Mouse (Mus musculus) midbrain, embryonic 12.5 days (tissue): ENCODE data around the gene Actr5. TPM values are rescaled to one million over a fixed set of nuclear protein-coding genes. Genes with fewer than 3 reads are reported as not detected.
A peak's percentile ranks its signal among the peaks of the same experiment; 100 is the strongest.

Source experiments
- ATAC-seq: fragments of 200-750 bp; cut with Nextera tagmentation; 2 replicates; pipeline ENCODE4 v1.8.0; 2017; ENCODE audit warnings: low read depth, moderate TSS enrichment, moderate library complexity; ENCODE audit not compliant: low FRiP score
- H3K27ac ChIP-seq: fragments of 300-500 bp; sonication (generic); replicated peaks from 2 replicates; pipeline ENCODE4 v1.5.1; 2016; ENCODE audit warnings: mild to moderate bottlenecking
- H3K27me3 ChIP-seq: fragments of 300-500 bp; sonication (generic); 2 replicates; pipeline ENCODE4 v1.6.1; 2016; ENCODE audit warnings: mild to moderate bottlenecking
- H3K36me3 ChIP-seq: fragments of 300-500 bp; sonication (generic); 2 replicates; pipeline ENCODE4 v1.6.1; 2016
- H3K4me1 ChIP-seq: fragments of 300-500 bp; sonication (generic); 2 replicates; pipeline ENCODE4 v1.6.1; 2016
- H3K4me2 ChIP-seq: fragments of 300-500 bp; sonication (generic); replicated peaks from 2 replicates; pipeline ENCODE4 v1.6.1; 2016; ENCODE audit warnings: mild to moderate bottlenecking, moderate library complexity
- H3K4me3 ChIP-seq: fragments of 300-500 bp; sonication (generic); 2 replicates; pipeline ENCODE4 v1.5.1; 2016; ENCODE audit warnings: mild to moderate bottlenecking
- H3K9ac ChIP-seq: fragments of 300-500 bp; sonication (generic); replicated peaks from 2 replicates; pipeline ENCODE4 v1.6.1; 2016; ENCODE audit warnings: mild to moderate bottlenecking, moderate library complexity
- H3K9me3 ChIP-seq: fragments of 300-500 bp; sonication (generic); 2 replicates; pipeline ENCODE4 v1.6.1; 2016; ENCODE audit warnings: mild to moderate bottlenecking
- WGBS: fragments of 180-500 bp; shearing (Covaris S2); methylation state at CpG from one replicate; pipeline ENCODE4 v1.1.7; 2016; 5-methylcytosine and 5-hydroxymethylcytosine counted together
- polyA plus RNA-seq: library from polyadenylated mRNA; unstranded; fragments of >200 nt; fragmentation: Nextera tagmentation; extraction: Ambion mirVana; gene quantifications from 2 replicates; pipeline ENCODE4 v1.2.1, GENCODE M21; 2016

Gene Actr5
- polyA plus RNA-seq, 1 experiment from 2014 or later: 21.7 TPM

DNA sequence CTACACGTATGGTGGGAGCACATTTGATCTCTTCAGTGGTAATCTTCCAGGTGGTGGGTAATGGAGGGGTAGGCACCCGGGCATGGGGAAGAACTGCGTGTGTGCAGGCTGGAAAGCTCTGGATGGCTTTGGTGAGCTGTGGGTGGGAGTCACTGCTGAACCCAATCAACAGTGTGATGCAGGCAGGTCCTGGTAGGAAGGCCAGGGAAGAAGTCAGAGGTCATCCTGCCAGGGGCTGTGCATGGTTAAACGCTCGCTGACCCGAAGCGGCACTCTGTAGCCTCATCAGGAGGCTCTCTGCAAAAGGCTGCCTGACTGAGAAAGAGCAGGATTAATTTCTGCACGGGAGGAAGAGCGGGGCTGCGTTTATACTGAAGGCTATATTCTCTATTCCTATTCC is 45.9 kb downstream of the Actr5 start:
- H3K27ac ChIP-seq: no peak overlapping the region
- peaks cover 55% of the 10 kb centered on the region for H3K4me1 ChIP-seq
- no peaks in the 10 kb centered on the region for H3K9me3 ChIP-seq
- no peak overlapping the region for H3K4me2 ChIP-seq
- no peak for ATAC-seq
- 10% methylated on average over 10 of the region's 10 CpGs for WGBS
- no peak overlapping the region for H3K9ac ChIP-seq
- no peaks in the 10 kb centered on the region for H3K36me3 ChIP-seq
- no peak overlapping the region for H3K4me3 ChIP-seq
- peaks cover 42% of the 10 kb centered on the region for H3K27me3 ChIP-seq

DNA sequence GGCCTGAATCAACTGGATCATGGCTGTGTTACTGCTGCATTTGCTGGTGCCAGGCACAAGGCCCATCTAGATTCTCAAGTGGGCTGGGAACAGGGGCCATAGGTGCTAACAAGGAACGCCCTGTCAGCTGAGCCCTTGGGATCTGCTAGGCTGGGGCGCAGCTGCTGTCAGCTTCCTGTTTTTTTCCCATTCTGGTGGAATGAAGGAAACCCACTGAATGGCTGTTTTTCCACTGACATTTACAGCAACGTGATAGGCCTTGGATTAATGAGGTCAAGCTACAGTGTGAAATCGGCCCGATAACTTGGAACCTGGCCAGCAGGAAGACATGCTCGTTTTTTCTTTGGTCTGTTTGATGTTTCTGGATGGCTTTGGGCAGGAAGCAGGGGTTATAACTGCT is 48.1 kb downstream of the Actr5 start:
- H3K4me3 ChIP-seq: no peak overlapping the region
- 36% methylated on average over 6 of the region's 6 CpGs for WGBS
- H3K27ac ChIP-seq: peak overlapping the region; percentile 49; the same call in 1 of the 2 replicates
- no peak for ATAC-seq
- H3K9ac ChIP-seq: no peak overlapping the region
- no peak overlapping the region for H3K4me2 ChIP-seq
- peaks cover 33% of the 10 kb centered on the region for H3K27me3 ChIP-seq
- no peaks in the 10 kb centered on the region for H3K9me3 ChIP-seq
- no peaks in the 10 kb centered on the region for H3K36me3 ChIP-seq
- H3K4me1 ChIP-seq: peaks cover 40% of the 10 kb centered on the region

DNA sequence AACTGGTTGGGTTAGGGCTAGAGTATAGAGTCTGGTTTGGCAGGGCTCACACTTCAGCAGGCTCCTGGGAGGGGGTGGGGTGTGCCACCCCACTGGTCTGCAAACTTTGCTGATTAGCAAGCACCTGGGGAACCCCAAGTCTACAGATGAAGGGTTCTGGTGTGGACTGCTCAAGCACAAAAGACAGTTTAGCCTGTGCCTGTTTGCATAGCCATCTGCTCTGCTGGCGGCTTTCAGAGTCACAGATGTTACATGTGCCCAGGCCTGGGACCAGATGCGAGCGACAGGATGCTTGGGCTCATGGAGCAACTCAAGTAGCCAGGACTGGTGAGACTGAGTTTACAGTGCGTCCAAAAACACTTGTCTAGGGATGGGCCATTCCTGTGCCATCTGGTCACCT is 48.8 kb downstream of the Actr5 start:
- Histone ChIP-seq H3K4me3 (no peak overlapping the region), H3K4me2 (no peak overlapping the region), H3K4me1 (peaks cover 33% of the 10 kb centered on the region), H3K36me3 (no peaks in the 10 kb centered on the region), H3K27me3 (peaks cover 26% of the 10 kb centered on the region), H3K9ac (no peak overlapping the region), H3K27ac (peak overlapping the region; percentile 49), H3K9me3 (no peaks in the 10 kb centered on the region)
- 64% methylated on average over 4 of the region's 4 CpGs for WGBS
- peak; percentile 35 for ATAC-seq

DNA sequence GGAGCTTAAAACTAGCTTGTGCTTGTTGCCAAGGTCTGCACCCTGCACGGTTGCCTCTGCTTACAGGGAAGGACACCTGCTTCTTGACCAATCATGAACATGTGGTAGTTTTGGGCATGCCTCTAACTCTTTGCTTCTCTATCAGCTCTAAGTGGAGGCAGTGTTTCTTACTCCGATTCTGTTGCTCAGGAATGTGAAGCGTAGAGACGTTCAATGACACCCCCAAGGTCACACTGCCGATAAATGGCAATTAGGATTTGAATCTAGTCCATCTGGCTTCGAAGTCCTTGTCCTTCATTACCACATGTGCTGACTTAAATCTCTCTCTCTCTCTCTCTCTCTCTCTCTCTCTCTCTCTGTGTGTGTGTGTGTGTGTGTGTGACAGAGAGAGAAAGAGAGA is 49.4 kb downstream of the Actr5 start:
- ATAC-seq: no peak
- no peaks in the 10 kb centered on the region for H3K9me3 ChIP-seq
- no peaks in the 10 kb centered on the region for H3K36me3 ChIP-seq
- peaks cover 20% of the 10 kb centered on the region for H3K27me3 ChIP-seq
- 81% methylated on average over 6 of the region's 6 CpGs for WGBS
- H3K27ac ChIP-seq: no peak overlapping the region
- H3K9ac ChIP-seq: no peak overlapping the region
- no peak overlapping the region for H3K4me2 ChIP-seq
- no peak overlapping the region for H3K4me3 ChIP-seq
- H3K4me1 ChIP-seq: peaks cover 30% of the 10 kb centered on the region

DNA sequence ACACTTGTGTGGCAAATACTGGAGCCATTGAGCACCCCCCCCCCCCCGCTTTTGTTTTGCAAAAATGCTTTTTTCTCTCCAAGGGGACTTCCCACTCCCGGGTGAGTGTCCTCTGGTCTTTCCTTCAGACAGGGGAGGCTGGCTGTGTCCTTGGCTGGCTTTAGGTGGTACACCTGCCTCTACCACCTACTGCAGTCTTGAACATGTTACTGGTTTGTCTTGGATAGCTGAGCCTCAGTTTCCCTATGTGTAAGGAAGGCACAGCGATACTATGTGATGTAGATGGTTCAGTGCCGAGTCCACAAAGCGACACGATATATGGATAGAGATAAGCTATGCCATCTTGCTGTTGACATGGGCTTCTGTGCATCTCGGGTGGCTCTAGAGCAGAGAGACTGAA is 50.1 kb downstream of the Actr5 start:
- WGBS: 86% methylated on average over 7 of the region's 7 CpGs
- Histone ChIP-seq H3K36me3 (no peaks in the 10 kb centered on the region), H3K9me3 (no peaks in the 10 kb centered on the region), H3K27ac (no peak overlapping the region), H3K27me3 (peaks cover 13% of the 10 kb centered on the region), H3K4me1 (peaks cover 27% of the 10 kb centered on the region), H3K9ac (no peak overlapping the region), H3K4me2 (no peak overlapping the region), H3K4me3 (no peak overlapping the region)
- ATAC-seq: no peak

DNA sequence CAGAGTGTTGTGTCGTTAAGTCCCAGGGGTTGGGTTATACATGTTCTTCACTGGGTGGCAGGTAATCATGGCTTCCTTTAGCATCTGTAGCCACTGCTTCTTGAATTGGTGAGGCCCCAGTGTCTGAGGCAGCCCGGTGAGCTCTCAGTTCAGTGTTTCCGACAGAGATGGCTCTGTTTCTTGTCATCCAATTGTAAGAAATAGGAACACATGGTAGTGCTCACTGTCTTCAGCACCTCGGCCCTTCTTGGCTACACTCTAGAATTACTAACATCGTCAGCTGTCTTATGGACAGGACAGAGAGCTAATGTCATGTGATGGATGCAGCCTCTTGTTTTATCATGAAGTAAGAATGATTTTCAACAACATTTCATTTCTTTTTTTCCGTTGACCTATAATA is 50.5 kb downstream of the Actr5 start:
- Histone ChIP-seq H3K36me3 (no peaks in the 10 kb centered on the region), H3K4me1 (peaks cover 28% of the 10 kb centered on the region), H3K27ac (no peak overlapping the region), H3K9ac (no peak overlapping the region), H3K27me3 (peaks cover 9% of the 10 kb centered on the region), H3K9me3 (no peaks in the 10 kb centered on the region), H3K4me2 (no peak overlapping the region), H3K4me3 (no peak overlapping the region)
- ATAC-seq: no peak
- 86% methylated on average over 6 of the region's 6 CpGs for WGBS

DNA sequence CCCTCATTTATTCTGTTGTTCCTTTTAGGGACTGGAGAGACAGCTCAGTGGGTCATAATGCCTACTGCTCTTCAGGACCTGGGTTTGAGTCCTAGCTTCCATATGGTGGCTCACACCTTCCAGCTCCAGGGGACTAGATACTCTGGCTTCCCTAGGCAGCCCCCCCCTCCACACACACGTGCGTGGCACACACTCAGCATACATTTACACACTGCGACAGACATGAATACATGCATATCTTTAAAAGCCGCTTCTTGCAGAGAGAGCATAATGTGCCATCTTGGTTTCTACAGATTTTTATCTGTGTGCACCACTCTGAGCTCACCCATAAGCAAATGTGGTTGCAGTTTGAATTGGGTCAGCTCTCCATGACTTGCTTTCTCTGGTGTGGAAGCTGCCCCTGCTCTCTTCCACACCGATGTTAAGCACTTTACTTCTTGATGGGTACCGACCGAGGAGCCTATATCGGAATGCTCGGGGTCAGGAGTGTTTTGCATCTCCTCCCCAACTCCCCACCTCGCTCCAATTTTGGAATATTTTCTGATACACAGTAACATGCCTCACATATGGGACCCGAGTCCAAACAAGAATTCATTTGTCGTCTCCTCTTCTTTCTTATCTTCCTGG is 51.3 kb downstream of the Actr5 start:
- Histone ChIP-seq H3K27me3 (0 out of 2 replicates have a peak, but pooled peaks cover 1% of the 10 kb centered on the region), H3K36me3 (no peaks in the 10 kb centered on the region), H3K9me3 (no peaks in the 10 kb centered on the region), H3K27ac (no peak overlapping the region), H3K4me1 (peaks cover 25% of the 10 kb centered on the region), H3K4me3 (no peak overlapping the region), H3K9ac (no peak overlapping the region), H3K4me2 (no peak overlapping the region)
- ATAC-seq: no peak
- 89% methylated on average over 12 of the region's 12 CpGs for whole genome bisulfite sequencing

DNA sequence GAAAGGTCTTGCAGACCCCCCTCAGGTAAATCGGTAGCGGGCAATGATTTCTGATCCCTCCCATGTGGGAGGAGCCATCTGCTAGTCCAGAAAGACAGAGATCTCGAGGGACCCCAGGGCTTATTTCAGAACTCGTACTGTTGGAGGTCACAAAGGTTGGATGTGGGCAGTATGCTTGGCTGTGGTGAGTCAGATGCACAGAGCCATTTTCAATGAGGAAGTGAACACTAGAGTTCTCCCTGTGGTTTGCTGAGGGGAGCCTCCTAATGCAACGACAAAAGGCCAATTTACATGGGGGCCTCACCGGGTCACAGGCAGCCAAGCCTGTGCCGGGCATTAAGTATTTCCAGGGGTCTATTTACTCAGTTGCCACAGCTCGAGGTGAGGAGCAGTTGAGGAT is 53.3 kb downstream of the Actr5 start:
- 52% methylated on average over 8 of the region's 8 CpGs for WGBS
- ATAC-seq: no peak
- Histone ChIP-seq H3K4me1 (peaks cover 23% of the 10 kb centered on the region), H3K4me3 (no peak overlapping the region), H3K27me3 (no peaks in the 10 kb centered on the region), H3K4me2 (no peak overlapping the region), H3K27ac (no peak overlapping the region), H3K9me3 (no peaks in the 10 kb centered on the region), H3K36me3 (no peaks in the 10 kb centered on the region), H3K9ac (no peak overlapping the region)

DNA sequence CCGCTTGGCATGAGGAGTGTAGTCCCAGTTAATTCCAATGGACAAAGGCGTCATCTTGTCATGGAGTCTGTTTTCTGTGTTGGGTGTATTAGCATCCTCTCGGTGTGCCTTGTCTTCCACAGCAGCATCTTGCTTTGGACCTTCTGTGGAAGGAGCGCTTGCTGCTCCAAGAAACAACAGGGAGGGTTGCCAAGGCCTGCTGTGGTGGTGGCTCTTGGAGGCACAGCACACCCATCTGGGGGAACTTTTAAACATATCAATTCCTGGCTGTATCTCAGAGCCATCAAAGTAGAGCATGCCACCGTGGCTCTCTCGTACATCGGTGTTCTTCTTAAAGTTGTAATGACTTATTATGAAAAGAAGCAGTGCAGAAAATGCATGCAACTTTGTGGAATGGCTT is 54.4 kb downstream of the Actr5 start:
- Histone ChIP-seq H3K27ac (no peak overlapping the region), H3K4me3 (no peak overlapping the region), H3K4me1 (peaks cover 16% of the 10 kb centered on the region), H3K4me2 (no peak overlapping the region), H3K27me3 (no peaks in the 10 kb centered on the region), H3K9ac (no peak overlapping the region), H3K9me3 (no peaks in the 10 kb centered on the region), H3K36me3 (no peaks in the 10 kb centered on the region)
- WGBS: 96% methylated on average over 7 of the region's 7 CpGs
- no peak for ATAC-seq

DNA sequence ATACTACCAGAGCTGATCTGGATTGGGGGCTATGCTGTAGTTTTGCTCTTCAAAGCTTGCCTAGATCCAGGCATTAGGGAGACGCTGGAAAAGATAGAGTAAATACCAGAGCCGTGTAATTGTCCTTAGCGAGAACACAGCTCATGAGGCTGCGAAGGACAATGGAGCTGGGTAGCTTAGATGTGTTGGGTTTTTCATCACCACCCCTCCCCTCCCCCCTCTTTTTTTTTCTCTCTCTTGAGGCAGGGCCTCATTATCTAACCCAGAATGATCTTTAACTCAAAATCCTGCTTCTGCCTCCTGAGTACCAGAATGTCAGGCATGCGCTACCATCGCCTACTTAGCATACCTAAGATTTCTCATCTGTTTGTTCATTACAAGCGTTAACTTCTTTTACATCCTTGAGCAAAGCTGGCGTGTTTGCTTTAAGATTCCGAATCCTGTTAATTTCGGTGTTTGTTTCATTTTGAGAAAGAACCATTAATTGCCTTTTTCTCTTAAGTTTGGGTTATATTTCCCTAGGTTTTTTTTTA is 55.7 kb downstream of the Actr5 start:
- H3K9me3 ChIP-seq: no peaks in the 10 kb centered on the region
- no peak overlapping the region for H3K9ac ChIP-seq
- WGBS: 47% methylated on average over 10 of the region's 10 CpGs
- peaks cover 18% of the 10 kb centered on the region for H3K4me1 ChIP-seq
- no peak for ATAC-seq
- H3K27ac ChIP-seq: no peak overlapping the region
- H3K4me3 ChIP-seq: no peak overlapping the region
- no peak overlapping the region for H3K4me2 ChIP-seq
- H3K27me3 ChIP-seq: no peaks in the 10 kb centered on the region
- H3K36me3 ChIP-seq: no peaks in the 10 kb centered on the region

DNA sequence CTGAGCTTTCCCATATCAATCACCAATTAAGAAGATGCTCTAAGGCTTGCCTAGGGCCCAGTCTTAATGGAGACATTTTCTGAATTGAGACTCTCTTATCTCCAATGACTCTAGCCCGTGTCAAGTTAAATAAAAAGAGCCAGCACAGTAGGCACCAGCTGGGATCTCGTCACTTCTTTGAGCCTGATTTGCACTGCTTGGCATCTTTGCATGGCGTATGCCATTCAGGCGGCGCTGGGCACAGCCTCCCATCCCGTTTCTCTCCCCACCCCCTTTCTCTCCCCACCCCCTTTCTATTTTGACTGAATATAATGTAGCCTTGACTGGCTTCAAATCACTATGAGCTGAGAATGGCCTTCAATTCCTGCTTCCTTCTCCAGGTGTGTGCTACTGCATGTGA is 57.0 kb downstream of the Actr5 start:
- Histone ChIP-seq H3K4me2 (no peak overlapping the region), H3K4me1 (peaks cover 18% of the 10 kb centered on the region), H3K27ac (no peak overlapping the region), H3K36me3 (no peaks in the 10 kb centered on the region), H3K27me3 (no peaks in the 10 kb centered on the region), H3K9me3 (no peaks in the 10 kb centered on the region), H3K4me3 (no peak overlapping the region), H3K9ac (no peak overlapping the region)
- no peak for ATAC-seq
- 71% methylated on average over 6 of the region's 6 CpGs for WGBS

DNA sequence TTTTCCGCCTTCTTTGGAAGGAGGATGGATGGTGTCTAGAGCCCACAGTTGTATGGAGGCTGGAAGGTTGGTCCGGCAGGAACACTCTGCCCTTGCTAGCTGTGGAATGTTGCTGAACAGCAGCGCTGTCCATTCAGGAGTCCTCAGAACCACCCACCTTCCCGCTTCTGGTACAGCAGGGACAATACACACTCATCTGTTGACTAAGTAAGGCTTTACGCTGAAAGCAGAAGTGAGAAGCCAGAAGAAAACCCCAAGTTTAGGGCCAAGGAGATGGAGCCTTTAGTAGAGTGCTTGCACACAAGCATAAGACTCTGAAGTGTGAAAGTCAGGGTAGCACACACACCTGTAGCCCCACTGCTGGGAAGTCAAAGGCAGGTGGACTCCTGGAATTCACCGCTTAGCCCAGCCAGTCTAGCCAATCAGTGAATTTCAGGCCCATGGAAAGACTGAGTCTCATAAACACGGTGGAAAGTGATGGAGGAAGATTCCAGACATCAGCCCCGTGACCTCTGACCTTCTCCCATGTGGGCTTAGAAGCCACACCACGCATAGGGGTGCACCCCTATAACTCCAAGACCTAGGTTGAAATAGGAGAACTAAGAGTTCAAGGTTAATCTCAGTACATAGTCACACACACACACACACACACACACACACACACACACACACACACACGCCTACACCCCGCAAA is 57.8 kb downstream of the Actr5 start:
- Histone ChIP-seq H3K9ac (no peak overlapping the region), H3K27ac (no peak overlapping the region), H3K4me1 (peaks cover 18% of the 10 kb centered on the region), H3K27me3 (no peaks in the 10 kb centered on the region), H3K4me2 (no peak overlapping the region), H3K4me3 (no peak overlapping the region), H3K36me3 (no peaks in the 10 kb centered on the region), H3K9me3 (no peaks in the 10 kb centered on the region)
- no peak for ATAC-seq
- 67% methylated on average over 11 of the region's 11 CpGs for WGBS
